Mouse (Mus musculus): ENCODE results near the gene Ror1. TPM values are rescaled to one million over a fixed set of nuclear protein-coding genes. Genes with fewer than 3 reads are reported as not detected.

The Ror1 gene
- total RNA-seq, 4 experiments from 2014 or later: 0.52 to 0.83 (median 0.64) TPM

DNA sequence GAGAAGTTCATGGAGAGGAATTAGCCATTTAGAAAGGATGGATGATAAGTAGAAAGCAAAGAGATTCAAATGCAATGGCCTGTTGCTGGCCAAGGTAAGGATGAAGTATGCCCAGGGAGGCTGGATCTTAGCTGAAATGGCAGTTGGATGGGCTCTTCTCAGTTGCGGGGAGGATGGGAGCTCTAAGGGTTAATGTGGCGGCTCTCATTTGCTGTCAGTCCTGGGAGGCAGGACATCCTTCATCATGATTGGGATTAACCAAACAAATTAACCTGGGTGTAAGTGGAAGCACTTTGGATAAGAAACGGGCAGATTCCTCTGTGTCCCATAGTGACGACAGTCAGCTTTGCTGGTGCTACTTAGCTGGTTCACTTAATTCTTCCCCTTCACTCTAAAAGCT is 112.5 kb downstream of the Ror1 start:
- no peak for DNase-seq (ENCODE audit: low spot score in 2 of 2)

DNA sequence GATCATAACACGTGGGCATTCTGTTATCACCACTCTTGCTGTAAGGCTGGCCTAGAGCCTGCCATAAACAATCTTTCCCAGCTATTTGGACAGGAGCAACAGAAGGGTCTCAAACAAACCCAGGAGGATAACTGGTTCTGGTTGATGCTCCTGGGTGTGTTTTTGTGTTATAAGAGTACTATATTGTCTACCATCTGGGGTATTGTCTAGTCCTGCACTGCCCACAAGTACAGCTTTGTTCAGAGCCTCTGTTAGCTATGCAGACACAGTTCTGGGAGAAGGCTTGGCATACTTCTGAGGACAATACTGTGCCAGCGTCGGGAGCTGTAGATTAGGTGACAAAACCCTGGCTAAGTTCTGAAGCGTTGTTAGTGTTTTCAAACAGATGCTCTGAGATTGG is 113.5 kb downstream of the Ror1 start:
- DNase-seq (ENCODE audit: low spot score in 2 of 2): no peak

DNA sequence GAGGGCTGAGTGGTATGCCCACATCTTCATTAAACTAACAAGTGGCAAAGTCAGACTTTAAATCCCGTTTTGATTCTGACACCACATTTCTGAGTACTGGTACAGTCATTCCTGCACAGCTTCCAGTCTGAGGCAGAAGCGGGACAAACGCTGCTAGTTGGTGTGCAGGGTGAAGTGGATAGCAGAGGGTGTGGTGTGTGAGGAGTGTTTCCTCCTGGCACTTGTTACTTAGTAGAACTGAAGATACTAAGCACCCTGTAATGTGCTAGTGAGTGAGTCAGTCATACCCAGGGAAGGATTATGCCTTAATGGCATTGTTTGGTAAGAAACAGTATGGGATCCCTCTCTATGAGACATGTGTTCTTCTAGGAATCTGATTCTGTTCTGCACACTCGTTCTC is 115.7 kb downstream of the Ror1 start:
- DNase-seq (ENCODE audit: low spot score in 2 of 2): no peak

DNA sequence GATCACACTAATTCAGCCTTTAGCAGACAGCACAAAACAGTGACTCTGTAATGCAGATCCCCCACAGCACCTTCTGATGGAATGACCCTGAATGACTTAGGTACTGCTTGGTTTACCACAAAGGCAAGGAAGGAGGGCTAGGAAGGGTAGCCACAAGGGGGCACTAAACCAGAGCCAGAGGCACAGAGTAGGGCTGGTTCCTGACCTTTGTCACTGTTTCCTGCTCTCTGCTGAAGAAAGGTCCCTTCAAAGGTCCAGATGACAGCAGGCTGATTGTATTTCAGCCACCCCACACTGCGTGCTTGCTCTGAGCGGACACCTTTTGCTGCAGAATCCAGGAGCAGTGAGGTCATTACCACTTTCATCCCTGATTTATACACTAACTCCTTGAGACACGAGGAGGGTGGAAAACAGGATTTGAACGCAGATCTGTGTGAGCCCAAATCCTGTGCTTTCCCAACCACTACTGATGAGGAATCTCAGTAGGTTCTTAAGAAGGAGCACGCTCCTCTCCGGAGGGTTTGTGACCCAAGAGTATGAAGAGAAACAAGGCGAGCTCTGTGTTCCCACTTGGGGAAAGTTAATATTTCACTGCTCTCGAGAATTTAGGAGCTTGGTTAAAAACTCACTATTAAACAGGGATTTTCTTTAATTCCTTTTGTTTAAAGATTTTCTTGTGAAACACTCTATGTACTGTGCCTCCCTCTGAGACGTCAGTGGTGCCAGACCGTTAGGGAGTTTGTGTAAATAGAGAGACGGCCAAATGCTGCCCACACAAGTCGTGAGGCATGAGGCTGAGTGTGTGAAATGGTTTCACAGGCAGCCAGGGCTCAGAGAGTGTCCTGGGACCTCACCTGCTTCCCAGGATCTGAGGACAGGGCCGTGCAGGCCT is 119.0 kb downstream of the Ror1 start:
- DNase-seq (ENCODE audit: low spot score in 2 of 2): no peak

DNA sequence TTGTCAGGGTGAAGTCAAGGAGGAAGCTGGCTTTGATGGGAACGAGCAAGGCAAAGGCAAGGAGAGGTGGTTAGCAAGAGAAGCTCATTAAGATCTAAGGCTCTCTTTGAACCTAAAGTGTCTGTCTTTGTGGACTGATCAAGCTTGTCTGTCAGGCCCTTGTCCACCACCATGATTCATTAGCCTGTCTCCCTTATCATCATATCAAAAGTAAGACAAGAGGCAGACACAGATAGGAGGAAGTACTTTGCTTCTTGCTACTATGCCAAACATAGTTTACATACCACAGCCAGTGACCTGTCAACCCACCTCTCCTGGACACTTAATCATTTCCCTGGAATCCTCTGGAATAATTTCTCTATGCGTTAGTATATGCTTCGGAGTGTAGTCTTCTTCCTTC is 121.0 kb downstream of the Ror1 start:
- DNase-seq (ENCODE audit: low spot score in 2 of 2): no peak

DNA sequence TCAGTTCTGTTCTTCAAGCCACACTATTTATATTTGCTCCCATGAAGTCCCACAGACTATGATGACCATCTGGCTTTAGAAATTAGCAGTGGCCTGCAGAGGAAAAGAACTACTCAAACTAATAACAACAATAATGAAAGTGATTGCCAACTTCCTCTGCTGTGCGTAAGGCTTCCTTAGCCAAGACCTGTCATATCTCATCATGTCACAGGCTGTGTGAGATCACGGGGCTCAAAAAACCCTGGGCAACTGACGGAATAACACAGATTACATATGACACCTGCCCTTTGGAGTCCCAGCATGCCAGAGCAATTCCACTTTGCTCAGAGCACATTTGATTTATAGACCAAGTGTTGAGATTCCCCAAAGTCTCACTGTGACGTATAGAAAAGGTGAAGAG is 123.4 kb downstream of the Ror1 start:
- no peak for DNase-seq (ENCODE audit: low spot score in 2 of 2)

DNA sequence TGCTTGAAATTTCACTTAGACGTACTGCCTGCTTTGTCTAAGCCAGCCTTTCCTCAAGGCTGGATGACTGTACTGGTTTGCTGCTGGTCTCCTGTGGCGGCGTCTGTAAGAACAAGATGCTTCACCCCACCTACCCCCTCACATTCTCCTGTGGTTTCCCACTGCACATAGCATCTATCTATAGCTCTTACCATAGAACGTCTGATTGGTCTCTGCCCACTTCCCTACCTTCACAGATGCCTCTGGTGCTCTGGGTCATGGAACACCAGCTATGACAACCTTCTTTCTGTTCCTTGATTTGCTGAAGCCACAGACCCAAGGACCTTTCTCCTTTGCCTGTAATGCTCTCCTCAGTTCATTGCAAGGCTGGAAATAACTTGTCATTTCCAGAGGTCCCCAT is 124.0 kb downstream of the Ror1 start:
- DNase-seq (ENCODE audit: low spot score in 2 of 2): no peak

DNA sequence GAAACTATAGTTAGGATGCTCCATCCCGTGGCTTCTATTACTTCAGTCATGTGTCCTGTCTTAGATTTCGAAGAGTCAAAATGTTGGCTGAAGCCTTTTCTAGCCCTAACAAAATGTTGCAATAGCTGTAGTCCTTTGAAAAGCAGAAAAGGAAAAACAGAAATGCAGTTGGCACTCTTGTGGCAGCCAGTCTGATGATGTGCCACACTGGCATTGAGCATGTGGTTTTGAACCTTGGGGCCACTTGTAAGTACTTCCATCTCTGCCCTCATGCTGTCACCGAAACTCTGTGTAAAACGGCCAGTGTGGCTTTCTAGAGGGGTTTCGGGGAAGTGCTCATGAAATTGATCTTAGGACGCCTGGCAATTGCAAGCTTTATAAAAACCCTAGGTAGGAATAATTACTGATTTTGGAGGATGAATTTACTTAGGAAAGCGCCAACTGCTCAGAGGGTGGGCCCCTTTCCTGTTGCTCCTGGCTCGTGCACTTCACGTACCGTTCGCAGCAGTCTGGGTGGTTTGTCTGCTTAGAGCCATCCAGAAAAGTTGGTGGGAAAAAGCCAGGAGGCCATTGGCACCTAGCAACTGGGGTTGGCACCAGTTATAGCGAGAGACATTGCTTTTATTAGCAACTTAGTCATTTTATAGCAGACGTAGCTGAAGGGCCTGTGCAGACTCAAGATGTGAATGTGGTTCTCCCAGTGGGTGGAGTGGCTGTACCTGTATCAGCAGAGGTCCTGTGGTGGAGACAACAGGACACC is 126.6 kb downstream of the Ror1 start:
- no peak for DNase-seq (ENCODE audit: low spot score in 2 of 2)

DNA sequence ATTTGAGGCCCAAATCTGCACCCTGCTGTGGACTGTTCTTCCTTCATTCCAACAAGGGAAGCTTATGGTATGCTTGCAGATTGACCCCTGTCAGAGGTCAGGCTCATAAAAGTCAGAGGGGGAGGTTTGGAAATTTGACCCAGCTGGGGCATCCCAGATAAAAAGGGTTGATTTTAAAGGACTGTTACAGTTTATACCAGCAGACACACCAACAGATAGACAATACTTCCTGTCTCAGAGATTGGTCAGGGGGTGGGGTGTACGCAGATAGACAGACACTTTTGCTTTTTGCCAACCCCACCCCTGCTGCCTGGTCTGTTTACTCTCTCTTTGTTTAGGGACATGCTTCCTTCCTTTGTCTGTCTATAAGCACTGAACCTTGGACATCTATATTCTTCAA is 127.9 kb downstream of the Ror1 start:
- DNase-seq (ENCODE audit: low spot score in 2 of 2): no peak

DNA sequence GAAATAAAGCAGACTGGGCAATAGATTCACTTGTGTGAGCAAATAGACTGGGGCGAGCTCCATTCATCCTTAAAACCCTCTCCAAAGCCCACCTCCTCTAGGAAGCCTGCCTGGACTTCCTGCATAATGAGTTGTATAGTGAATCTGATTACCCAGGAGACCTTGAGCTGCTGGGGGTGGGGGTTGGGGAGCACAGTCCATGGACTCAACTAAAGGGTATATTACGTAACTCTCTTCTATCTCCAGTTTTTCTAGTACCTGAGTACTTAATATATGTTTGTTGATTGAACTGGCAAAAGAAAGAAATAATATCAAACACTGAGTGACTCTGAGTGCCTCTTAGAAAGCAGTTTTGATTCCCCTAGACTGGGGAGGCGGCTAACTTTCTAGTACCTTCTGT is 128.4 kb downstream of the Ror1 start:
- no peak for DNase-seq (ENCODE audit: low spot score in 2 of 2)

DNA sequence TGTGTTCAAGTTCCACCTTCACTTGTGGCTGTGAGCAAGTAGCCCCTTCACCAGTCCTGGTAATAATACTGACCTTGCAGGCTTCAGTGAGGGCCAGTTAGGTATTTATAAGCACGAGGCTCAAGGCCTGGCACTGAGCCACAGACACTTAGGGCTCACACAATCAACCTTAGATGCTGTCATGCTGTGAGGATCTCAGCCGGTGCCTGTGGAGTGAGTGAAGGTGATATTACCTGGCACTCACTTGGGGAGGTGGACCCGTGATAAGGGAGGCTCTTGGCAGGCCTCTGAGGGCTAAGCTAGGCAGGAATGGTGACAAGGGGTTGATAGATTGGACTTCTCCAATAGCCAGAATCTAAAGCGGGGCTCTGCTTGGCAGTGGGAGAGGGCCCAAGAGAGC is 131.0 kb downstream of the Ror1 start:
- DNase-seq (ENCODE audit: low spot score in 2 of 2): no peak

DNA sequence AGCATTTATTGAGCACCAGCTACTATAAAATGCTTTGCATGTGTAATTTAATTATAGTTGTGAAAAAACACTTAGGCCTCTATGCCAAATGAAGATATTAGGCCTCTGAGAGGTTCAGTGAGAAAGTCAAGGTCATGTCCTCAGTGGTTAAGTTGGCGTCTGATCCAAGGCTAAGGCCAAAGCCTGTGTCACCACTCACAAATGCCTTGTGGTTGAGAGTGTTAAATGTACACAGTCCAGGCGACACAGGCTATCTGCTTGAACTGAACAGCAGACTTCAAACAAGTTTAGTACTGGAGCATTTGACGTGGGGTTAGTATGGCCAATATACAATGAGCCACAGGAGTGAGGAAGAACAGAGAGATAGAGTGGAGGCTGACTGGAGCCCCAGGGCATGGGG is 132.5 kb downstream of the Ror1 start:
- no peak for DNase-seq (ENCODE audit: low spot score in 2 of 2)

DNA sequence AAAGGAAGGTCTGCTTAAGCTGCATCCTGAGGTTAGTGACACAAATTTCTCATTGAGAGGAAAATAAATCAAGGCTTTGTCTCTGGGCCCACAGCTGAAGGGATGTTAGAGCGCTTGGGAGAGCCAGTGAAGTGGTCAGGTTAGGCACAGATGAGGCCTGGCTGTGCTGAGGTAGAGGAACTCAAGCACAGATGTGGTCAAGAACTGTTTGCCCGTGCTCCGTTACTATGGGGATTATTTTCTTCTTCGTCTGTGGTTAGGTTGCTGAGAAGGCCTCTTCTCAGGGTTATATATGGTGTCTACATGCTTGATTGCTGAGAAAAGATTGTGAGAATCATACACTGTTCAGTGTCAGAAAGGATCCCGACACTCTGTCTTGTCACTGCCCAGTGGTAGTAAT is 134.7 kb downstream of the Ror1 start:
- no peak for DNase-seq (ENCODE audit: low spot score in 2 of 2)

DNA sequence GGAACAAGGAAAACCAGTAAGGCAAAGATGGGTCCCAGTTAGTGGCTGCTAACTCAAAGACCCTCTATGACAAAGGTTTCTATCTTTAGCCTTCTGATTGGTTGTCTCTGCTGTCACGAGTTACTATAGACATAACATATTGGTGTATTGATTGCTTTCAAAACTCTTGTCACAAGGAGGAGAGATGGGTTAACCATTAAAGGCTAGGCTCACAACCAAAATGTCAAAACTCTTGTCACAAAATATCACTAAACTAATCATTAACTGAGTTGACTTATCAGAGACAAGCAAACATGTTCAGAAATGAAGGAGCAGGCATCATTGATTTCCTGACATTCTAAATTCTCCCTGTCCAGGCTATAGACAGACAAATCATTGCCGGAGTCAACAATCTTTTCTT is 135.4 kb downstream of the Ror1 start:
- no peak for DNase-seq (ENCODE audit: low spot score in 2 of 2)

DNA sequence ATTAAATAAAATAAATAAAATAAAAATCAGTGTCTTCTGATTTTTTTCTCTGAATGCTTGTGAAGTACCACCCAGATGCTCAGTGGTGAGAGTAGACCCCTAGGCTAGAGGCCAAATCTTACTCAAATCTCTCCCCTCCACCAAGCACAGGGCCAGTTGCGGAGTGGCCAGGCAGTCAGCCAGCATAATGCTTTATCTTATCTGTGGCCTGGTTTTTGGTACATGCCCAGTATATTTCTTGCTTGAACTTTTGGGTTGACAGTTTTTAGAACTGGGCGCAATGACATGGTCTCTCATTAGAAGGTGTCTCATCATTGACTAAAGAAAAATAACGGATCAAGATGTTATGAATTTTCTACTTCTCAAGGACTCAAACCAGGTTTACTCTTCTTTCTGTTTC is 136.3 kb downstream of the Ror1 start:
- no peak for DNase-seq (ENCODE audit: low spot score in 2 of 2)

DNA sequence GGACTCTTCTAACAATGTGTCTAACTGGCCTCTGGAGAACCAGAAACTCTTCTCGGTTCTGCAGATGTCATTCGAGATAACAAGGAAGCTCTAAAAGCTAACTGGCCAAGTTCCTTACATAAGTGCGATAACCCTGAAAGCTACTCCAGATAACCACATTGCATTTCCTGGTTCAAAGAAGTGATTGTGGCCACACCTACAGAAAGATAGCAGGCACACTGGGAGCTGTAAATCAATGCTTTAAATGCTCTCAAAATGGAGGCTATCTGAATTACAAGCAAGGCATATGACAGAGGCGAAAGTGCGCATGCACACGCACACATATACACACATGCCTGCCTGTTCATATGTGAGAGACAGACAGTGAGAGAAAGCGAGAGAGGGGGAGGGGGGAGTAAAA is 136.9 kb downstream of the Ror1 start:
- DNase-seq (ENCODE audit: low spot score in 2 of 2): no peak

DNA sequence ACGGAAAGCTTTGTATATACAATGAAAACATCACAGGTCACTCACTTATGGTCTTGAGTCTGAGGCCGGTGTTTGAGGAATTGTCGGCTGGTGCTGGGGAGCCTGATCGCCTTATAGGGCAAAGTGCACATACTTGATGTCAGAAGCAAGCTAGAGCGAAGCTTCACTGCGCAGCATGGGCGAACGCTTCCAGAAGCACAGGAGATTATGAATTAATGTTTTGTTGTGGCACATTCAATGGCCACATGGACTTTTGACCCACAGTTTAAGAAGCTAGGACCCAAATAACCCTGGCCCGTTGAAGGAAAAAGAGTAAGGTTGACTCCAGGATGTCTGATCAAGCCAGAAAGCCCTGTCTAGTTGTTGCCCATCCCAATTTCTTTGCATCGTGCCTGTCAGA is 138.2 kb downstream of the Ror1 start:
- DNase-seq (ENCODE audit: low spot score in 2 of 2): no peak

DNA sequence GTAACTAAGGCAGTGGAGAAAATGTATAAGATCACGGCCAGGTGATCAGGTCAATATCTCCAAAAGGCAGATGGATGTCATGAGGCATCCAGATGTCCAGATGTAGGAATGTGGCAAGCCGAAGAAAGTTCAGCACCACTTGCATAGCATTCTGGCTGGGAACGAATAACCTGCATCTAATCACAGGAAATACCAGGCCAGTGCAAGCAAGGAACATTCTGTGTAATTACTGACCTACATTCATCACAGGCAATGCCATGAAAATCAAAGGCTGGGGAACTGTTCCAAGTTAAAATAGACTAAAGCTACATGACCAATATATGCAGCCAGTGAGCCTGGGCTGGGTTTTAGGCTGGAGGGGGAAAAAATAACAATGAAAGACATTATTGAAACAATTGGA is 140.7 kb downstream of the Ror1 start:
- no peak for DNase-seq (ENCODE audit: low spot score in 2 of 2)

DNA sequence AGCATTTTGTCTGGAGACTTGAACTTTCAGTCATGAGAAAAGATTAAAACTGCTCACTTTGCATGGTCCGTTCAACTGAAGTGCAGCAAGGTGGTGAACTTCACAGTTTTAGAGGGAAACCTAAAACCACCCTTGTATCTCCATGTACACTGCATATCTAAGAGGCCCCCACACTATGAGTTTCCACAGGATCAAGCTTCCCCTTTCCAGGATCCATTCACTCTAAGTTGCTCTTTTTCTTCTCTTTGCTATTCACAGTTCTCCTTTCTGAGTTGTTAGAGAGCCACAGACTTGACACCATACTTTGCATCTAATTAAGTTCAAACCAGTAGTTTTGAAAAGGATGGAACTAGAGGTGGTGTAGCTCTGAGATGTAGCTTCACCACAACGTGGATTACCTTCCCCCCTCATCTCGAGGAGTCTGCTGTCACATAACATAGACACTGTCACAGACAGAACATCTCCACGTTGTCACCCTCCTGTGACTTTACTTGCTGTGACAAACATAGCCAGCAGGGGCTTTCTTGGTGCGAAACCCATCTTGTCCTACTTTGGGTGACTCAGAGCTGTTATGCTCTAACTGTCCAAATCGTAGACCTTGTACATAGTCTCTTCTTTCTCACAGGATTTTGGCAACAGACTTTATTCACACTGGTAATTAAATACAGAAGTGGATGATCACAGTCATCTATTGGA is 146.6 kb downstream of the Ror1 start:
- no peak for DNase-seq (ENCODE audit: low spot score in 2 of 2)

DNA sequence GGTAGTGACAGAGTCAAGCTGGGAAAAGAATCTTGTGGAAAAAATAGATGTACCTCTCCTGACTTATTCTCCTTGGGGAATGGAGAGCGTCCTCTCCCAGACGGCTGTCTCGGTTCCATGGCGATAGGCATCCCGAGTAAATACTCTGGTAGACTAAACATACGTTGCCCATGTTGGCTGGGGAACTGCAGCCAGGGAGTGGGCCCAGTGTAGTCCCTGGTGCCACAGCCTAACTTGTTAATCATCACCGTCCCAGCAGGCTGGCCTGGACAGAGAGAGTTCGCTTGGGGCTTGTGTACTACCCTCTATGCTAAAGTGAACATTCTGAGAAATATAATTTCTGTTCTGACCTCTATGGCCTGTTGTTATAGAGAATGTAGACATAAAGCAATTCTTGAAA is 148.7 kb downstream of the Ror1 start:
- DNase-seq (ENCODE audit: low spot score in 2 of 2): no peak

DNA sequence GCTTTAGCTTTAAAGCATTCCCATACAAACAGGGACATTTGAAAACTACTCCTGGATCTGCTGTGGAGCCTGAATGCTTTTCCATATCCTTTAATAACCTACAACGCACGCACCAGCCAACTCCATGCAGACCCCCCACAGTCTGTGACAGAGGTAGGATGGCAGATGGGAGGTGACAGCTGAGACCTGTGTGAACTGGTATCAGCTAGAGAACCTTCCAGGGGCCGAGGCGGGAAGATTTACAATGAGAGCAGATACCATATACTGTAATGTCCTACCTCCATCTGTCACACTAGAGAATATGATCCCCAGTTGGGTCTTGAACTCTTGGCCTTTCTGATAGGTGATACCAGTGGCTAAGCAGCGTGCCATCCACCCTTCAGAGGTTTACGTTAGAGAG is 149.1 kb downstream of the Ror1 start:
- no peak for DNase-seq (ENCODE audit: low spot score in 2 of 2)

DNA sequence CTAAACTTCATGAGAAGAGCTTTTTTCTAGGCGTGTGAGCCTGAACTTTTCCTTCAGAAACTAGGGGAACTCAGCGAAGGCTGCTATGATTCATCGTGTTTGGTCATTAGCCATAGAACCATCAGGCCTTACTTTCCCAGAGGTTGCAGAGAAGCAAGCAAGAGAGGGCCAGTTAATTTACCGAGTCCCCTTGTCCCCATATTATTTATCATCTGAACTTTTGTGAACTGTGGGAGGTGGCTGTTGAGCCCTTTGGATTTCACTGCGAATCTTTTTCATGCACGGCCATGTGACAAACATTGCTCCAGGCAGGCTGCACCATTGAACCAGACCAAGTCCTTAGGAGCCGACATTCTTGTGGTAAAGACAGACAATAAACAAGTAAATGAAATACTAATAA is 152.2 kb downstream of the Ror1 start:
- DNase-seq (ENCODE audit: low spot score in 2 of 2): no peak

Measured in gastrocnemius, adult 8-10 months (tissue).